Mouse (Mus musculus) thymus, adult 2 months (tissue): ENCODE results near the gene Rps29. TPM values are rescaled to one million over a fixed set of nuclear protein-coding genes. Genes with fewer than 3 reads are reported as not detected.

Experiments used
- DNase-seq: peaks from one replicate; pipeline ENCODE4 v3.0.0; 2021
- H3K27ac ChIP-seq: fragments of 200-500 bp; 2 replicates; pipeline ENCODE4 v1.5.1; 2012; ENCODE audit warnings: low read length, control low read depth; ENCODE audit not compliant: control insufficient read depth, insufficient read depth
- H3K27me3 ChIP-seq: fragments of 200-500 bp; 2 replicates; pipeline ENCODE4 v1.6.1; 2012; ENCODE audit warnings: mild to moderate bottlenecking, low read length, moderate library complexity, mixed read lengths; ENCODE audit not compliant: control insufficient read depth, insufficient read depth
- H3K36me3 ChIP-seq: fragments of 200-500 bp; 2 replicates; pipeline ENCODE4 v1.6.1; 2012; ENCODE audit warnings: mild to moderate bottlenecking, low read length, moderate library complexity; ENCODE audit not compliant: control insufficient read depth, insufficient read depth
- H3K4me1 ChIP-seq: fragments of 200-500 bp; replicated peaks from 2 replicates; pipeline ENCODE4 v1.6.1; 2012; ENCODE audit warnings: low read length; ENCODE audit not compliant: control insufficient read depth, insufficient read depth
- H3K4me3 ChIP-seq: fragments of 200-500 bp; 2 replicates; pipeline ENCODE4 v1.5.1; 2012; ENCODE audit warnings: mild to moderate bottlenecking, low read length, control low read depth, moderate library complexity; ENCODE audit not compliant: control insufficient read depth, insufficient read depth
- CTCF ChIP-seq: fragments of 200-500 bp; IDR thresholded peaks from 2 replicates; pipeline ENCODE4 v1.5.1; 2012; ENCODE audit warnings: mild to moderate bottlenecking, control low read depth, low read length, moderate library complexity, borderline replicate concordance; ENCODE audit not compliant: control insufficient read depth, poor library complexity, insufficient read depth; ENCODE audit errors: extremely low read depth
- POLR2A ChIP-seq: fragments of 200-500 bp; IDR thresholded peaks from 2 replicates; pipeline ENCODE4 v1.6.1; 2012; ENCODE audit warnings: mild to moderate bottlenecking, low read length, control low read depth, moderate library complexity; ENCODE audit not compliant: control insufficient read depth, poor library complexity, insufficient read depth; ENCODE audit errors: extremely low read depth
- WGBS: fragments of 180-500 bp; shearing (Covaris S2); methylation state at CpG from one replicate; pipeline ENCODE4 v1.1.7; 2018; 5-methylcytosine and 5-hydroxymethylcytosine counted together
- polyA plus RNA-seq: library from polyadenylated mRNA; depleted of rRNA; stranded (reverse); fragments of >200 nt; gene quantifications from 2 replicates; pipeline ENCODE4 v1.2.3, GENCODE M21; 2012; rRNA removed

Rps29 gene
- polyA plus RNA-seq, 1 experiment, result 2,152 TPM

GRCm38 (mm10) chr12:69122801-69123200 is 36.2 kb downstream of the Rps29 start:
- 90% methylated on average over 11 of the region's 11 CpGs for WGBS
- Histone ChIP-seq H3K36me3 (no peaks in the 10 kb centered on the region), H3K4me3 (no peak overlapping the region), H3K27me3 (no peaks in the 10 kb centered on the region), H3K27ac (no peak overlapping the region), H3K4me1 (no peaks in the 10 kb centered on the region)
- TF ChIP-seq POLR2A (no peak), CTCF (no peak)
- DNase-seq, result no peak

DNA sequence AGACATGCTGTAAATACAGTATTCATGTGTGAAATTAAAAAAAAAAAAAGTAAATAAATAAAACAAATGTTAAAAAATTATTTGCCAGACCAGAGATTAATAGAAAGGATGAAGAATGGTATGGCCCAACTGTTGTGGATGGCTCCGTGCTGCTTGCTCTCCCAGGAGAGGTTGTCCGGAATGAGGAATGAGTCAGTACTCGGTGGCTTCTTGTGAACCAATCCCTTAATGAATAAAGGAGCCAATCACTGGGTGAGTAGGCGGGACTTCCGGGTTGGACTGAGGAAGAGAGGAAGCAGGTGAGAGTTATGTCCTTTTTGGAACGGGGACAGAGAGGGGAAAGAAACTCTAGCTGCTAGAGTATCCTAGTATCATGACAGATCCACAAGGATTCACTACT is 39.1 kb downstream of the Rps29 start:
- Histone ChIP-seq H3K27me3 (no peaks in the 10 kb centered on the region), H3K4me1 (no peaks in the 10 kb centered on the region), H3K4me3 (no peak overlapping the region), H3K36me3 (no peaks in the 10 kb centered on the region), H3K27ac (no peak overlapping the region)
- DNase-seq, result no peak
- 90% methylated on average over 6 of the region's 6 CpGs for WGBS
- TF ChIP-seq CTCF (no peak), POLR2A (no peak)

Other genes starting within 250 kb of the Rps29 start
- gene Lrr1, start 9.6 kb upstream of the Rps29 start, polyA plus RNA-seq, result 6.5 and 11.1 TPM in 2 replicates
- gene Rpl36al, start 24.9 kb upstream of the Rps29 start, polyA plus RNA-seq, result 153 and 166 TPM in 2 replicates
- 21.5 and 21.8 TPM in 2 replicates for gene Mgat2, start 25.0 kb upstream of the Rps29 start, polyA plus RNA-seq
- gene Gm49383, start 37.9 kb upstream of the Rps29 start, polyA plus RNA-seq, result 5.5 and 9.5 TPM in 2 replicates
- 4.8 TPM in 2 replicates for gene Dnaaf2, start 39.2 kb upstream of the Rps29 start, polyA plus RNA-seq
- 0.36 and 1.3 TPM in 2 replicates for gene Gm49384, start 45.1 kb upstream of the Rps29 start, polyA plus RNA-seq
- 16.5 and 16.9 TPM in 2 replicates for gene Pole2, start 69.0 kb upstream of the Rps29 start, polyA plus RNA-seq
- 1.2 and 1.4 TPM in 2 replicates for gene Klhdc1, start 82.0 kb upstream of the Rps29 start, polyA plus RNA-seq
- 20.0 and 21.7 TPM in 2 replicates for gene Klhdc2, start 137.5 kb upstream of the Rps29 start, polyA plus RNA-seq
- 7.3 and 8.5 TPM in 2 replicates for gene Nemf, start 198.0 kb upstream of the Rps29 start, polyA plus RNA-seq
- 226 and 341 TPM in 2 replicates for gene Arf6, start 213.0 kb upstream of the Rps29 start, polyA plus RNA-seq
- 1.1 and 2.8 TPM in 2 replicates for gene Gm9887, start 213.3 kb upstream of the Rps29 start, polyA plus RNA-seq